In the genomic region with DNA sequence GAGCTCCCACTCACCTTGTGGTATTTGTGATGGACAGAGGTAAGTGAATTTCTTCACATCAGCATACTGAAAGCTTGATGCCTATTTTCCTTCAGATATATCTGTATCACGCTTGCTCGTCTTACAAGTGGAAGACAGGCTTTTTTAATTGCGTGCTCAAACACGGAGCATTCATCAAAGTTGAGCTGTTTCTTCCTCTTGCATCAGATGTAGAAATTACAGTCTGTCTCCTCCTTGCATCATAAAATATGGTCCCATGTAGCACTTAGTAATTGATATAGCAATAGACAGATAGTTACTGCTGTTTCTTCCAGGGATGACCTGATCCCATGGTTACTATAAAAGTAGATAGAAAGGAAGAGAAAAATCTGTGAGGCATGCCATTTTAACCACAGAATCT, we compare ENCODE assay signal across 35 mouse cellular contexts.
"Had no signal": no experiment of that assay in that cellular context is flagged by ENCODE, and none has a peak within 500 bp of the region (broad histone marks: within the 10 kb centered on the region; RNA-seq: fewer than 3 reads in every experiment).

No protein-coding gene starts in this region.

- H3K36me3 ChIP-seq: heart, embryonic 10.5 days; heart, embryonic 12.5 days; heart, embryonic 13.5 days; heart, embryonic 15.5 days; hindbrain, embryonic 10.5 days; hindbrain, embryonic 12.5 days; hindbrain, embryonic 13.5 days; hindbrain, embryonic 15.5 days; intestine, embryonic 15.5 days; kidney, embryonic 15.5 days had no signal

- ATAC-seq: hindbrain, embryonic 16.5 days; hindbrain, postnatal 0 days; inflammation-experienced regulatory T-cells, adult 6 months; intestine, embryonic 15.5 days; intestine, embryonic 16.5 days; intestine, postnatal 0 days had no signal

- H3K27me3 ChIP-seq: heart, embryonic 12.5 days; heart, embryonic 13.5 days; heart, embryonic 15.5 days; hindbrain, embryonic 12.5 days; hindbrain, embryonic 13.5 days; hindbrain, embryonic 15.5 days; intestine, embryonic 15.5 days; kidney, embryonic 15.5 days had no signal

- H3K9ac ChIP-seq: heart, embryonic 12.5 days; heart, embryonic 13.5 days; heart, embryonic 15.5 days; hindbrain, embryonic 12.5 days; hindbrain, embryonic 13.5 days; hindbrain, embryonic 14.5 days; hindbrain, embryonic 15.5 days; intestine, embryonic 15.5 days; kidney, embryonic 15.5 days had no signal

- H3K27ac ChIP-seq: heart, embryonic 10.5 days; heart, embryonic 13.5 days; heart, embryonic 15.5 days; hindbrain, embryonic 10.5 days; hindbrain, embryonic 12.5 days; hindbrain, embryonic 13.5 days; hindbrain, embryonic 14.5 days; hindbrain, embryonic 15.5 days; hindbrain, postnatal 0 days; intestine, embryonic 15.5 days; kidney, embryonic 15.5 days; kidney, postnatal 0 days; layer of hippocampus, adult 2 months had no signal

- H3K9me3 ChIP-seq: heart, embryonic 10.5 days; heart, embryonic 12.5 days; heart, embryonic 13.5 days; heart, embryonic 15.5 days; hindbrain, embryonic 10.5 days; hindbrain, embryonic 12.5 days; hindbrain, embryonic 13.5 days; hindbrain, embryonic 15.5 days; intestine, embryonic 15.5 days; kidney, embryonic 15.5 days had no signal

- DNase-seq: heart, postnatal 10 days; heart, postnatal 14 days; heart, postnatal 36 days; heart, postnatal 4 days; kidney, adult 11 months; kidney, adult 18-20 months; kidney, adult 2 months; kidney, adult 8-10 months; kidney, adult 9 months; kidney, postnatal 10 days; kidney, postnatal 14 days; kidney, postnatal 25 days; kidney, postnatal 36 days; kidney, postnatal 4 days; layer of hippocampus, adult 9-11 months; layer of hippocampus, postnatal 36 days had no signal

- H3K4me1 ChIP-seq: hindbrain, embryonic 10.5 days; hindbrain, embryonic 12.5 days; hindbrain, embryonic 13.5 days; hindbrain, embryonic 15.5 days; intestine, embryonic 15.5 days; kidney, embryonic 15.5 days had no signal

- H3K4me3 ChIP-seq: heart, embryonic 10.5 days; heart, embryonic 12.5 days; heart, embryonic 13.5 days; heart, embryonic 15.5 days; hindbrain, embryonic 10.5 days; hindbrain, embryonic 12.5 days; hindbrain, embryonic 13.5 days; hindbrain, embryonic 15.5 days; intestine, embryonic 15.5 days; kidney, embryonic 15.5 days; layer of hippocampus, adult 2 months had no signal

- H3K4me2 ChIP-seq: heart, embryonic 11.5 days; heart, embryonic 12.5 days; heart, embryonic 13.5 days; heart, embryonic 15.5 days; hindbrain, embryonic 12.5 days; hindbrain, embryonic 13.5 days; hindbrain, embryonic 14.5 days; hindbrain, embryonic 15.5 days; intestine, embryonic 15.5 days; kidney, embryonic 15.5 days had no signal
